Mouse (Mus musculus): Measurements from ENCODE around the gene F7.

DNA sequence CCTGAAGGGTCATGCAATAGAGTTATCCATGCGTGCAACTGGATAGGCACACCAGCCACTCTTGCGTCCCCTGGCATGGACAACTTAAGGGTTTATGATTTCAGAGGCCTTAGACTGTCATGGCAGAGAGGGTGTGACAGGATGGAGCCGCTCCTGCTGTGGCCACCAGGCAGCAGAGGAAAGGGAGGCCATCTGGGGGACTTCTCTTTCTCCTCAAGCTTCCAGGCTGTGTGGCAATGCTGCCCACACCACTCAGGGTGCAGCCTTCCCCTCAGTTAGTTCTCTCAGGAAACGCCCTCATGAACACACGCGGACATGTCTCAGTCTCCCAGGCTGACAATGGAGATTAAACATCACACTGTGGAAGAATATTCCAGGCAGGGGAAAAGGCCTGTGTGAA lies 13.2 kb downstream of the F7 start:
- TF ChIP-seq CTCF (IDR thresholded peaks at IDR 0.05; ENCODE audit: insufficient read depth, low read length) (no peak), POLR2A (IDR thresholded peaks at IDR 0.05; ENCODE audit: borderline replicate concordance, extremely low read depth, low read depth, low read length) (no peak)

All from lung, adult 2 months (tissue).